18 mouse cellular contexts compared by ENCODE assay signal in the genomic region with DNA sequence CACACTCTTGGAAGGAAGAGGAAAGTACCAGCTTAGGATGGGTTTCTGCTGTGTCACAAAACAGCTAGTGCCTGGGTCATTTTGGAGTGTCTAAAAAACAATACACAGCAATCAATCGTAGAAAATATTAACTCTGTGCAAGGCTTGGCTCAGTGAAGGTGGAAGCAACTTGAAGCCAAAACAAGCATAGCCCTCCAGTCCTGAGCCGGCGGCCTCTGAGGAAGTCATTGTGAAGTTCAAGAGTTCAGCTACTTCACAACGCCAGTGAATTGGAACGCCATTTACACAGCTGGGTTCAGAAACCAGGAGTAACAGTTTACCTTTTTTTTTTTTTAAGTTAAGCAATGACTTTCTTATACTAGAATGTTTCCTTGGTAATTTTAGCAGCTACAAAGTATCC.
A peak's percentile ranks its signal among the peaks of the same experiment; 100 is the strongest.
DNase-seq lines count a peak whose midpoint lies in the region; ATAC-seq lines count a peak whose summit lies in the region.
"Had no signal": no experiment of that assay in that cellular context is flagged by ENCODE, and none has a peak within 500 bp of the region (broad histone marks: within the 10 kb centered on the region; RNA-seq: fewer than 3 reads in every experiment).

No protein-coding gene starts in this region.

- no peak overlapping the region for H3K4me2 ChIP-seq in kidney, embryonic 16.5 days (replicated peaks; ENCODE audit: low read depth, low read length)
- H3K4me2 ChIP-seq: embryonic facial prominence, embryonic 13.5 days; hindbrain, embryonic 13.5 days; limb, embryonic 13.5 days; neural tube, embryonic 12.5 days had no signal

- DNase-seq in lung, adult 18-20 months: peak; percentile 40 to 54
- no peak for DNase-seq in lung, postnatal 25 days (ENCODE audit: low spot score)
- peak; percentile 77 for DNase-seq in kidney, adult 11 months
- DNase-seq in lung, postnatal 36 days: peak; percentile 51
- DNase-seq in left cerebral cortex, adult 9 months (ENCODE audit: low spot score in 2 of 2): no peak
- no peak for DNase-seq in left cerebral cortex, adult 11 months (ENCODE audit: low spot score)
- DNase-seq: adrenal gland, postnatal 36 days; cerebellum, adult 9-11 months; gastrocnemius, postnatal 10 days; heart, adult 2 months; heart, postnatal 14 days; right cerebral cortex, postnatal 14 days had no signal

- peaks cover 84% of the 10 kb centered on the region for H3K4me1 ChIP-seq in kidney, embryonic 16.5 days (ENCODE audit: insufficient read depth, low read length)
- H3K4me1 ChIP-seq: midbrain, embryonic 10.5 days had no signal

- no peak overlapping the region for H3K9ac ChIP-seq in kidney, embryonic 16.5 days (replicated peaks; ENCODE audit: low read length)
- H3K9ac ChIP-seq: embryonic facial prominence, embryonic 13.5 days; hindbrain, embryonic 13.5 days; limb, embryonic 13.5 days; neural tube, embryonic 12.5 days had no signal

- no peak overlapping the region for H3K4me3 ChIP-seq in kidney, embryonic 16.5 days (ENCODE audit: low read length)
- H3K4me3 ChIP-seq: embryonic facial prominence, embryonic 13.5 days; heart, adult 2 months; hindbrain, embryonic 13.5 days; limb, embryonic 13.5 days; midbrain, embryonic 10.5 days; neural tube, embryonic 12.5 days had no signal

- H3K9me3 ChIP-seq in kidney, embryonic 16.5 days (ENCODE audit: low read length): no peaks in the 10 kb centered on the region
- H3K9me3 ChIP-seq: embryonic facial prominence, embryonic 13.5 days; hindbrain, embryonic 13.5 days; limb, embryonic 13.5 days; midbrain, embryonic 10.5 days; neural tube, embryonic 12.5 days had no signal

- WGBS in kidney, embryonic 16.5 days: 9% methylated on average over 5 of the region's 5 CpGs

- H3K27me3 ChIP-seq in kidney, embryonic 16.5 days (ENCODE audit: insufficient read depth, low read length): no peaks in the 10 kb centered on the region
- H3K27me3 ChIP-seq: embryonic facial prominence, embryonic 13.5 days; hindbrain, embryonic 13.5 days; limb, embryonic 13.5 days; neural tube, embryonic 12.5 days had no signal

- no peaks in the 10 kb centered on the region for H3K36me3 ChIP-seq in kidney, embryonic 16.5 days (ENCODE audit: insufficient read depth, low read length)
- H3K36me3 ChIP-seq: embryonic facial prominence, embryonic 13.5 days; hindbrain, embryonic 13.5 days; limb, embryonic 13.5 days; midbrain, embryonic 10.5 days; neural tube, embryonic 12.5 days had no signal

- peak overlapping the region; percentile 90 for H3K27ac ChIP-seq in kidney, embryonic 16.5 days (ENCODE audit: low read length)
- H3K27ac ChIP-seq: embryonic facial prominence, embryonic 13.5 days; heart, adult 2 months; hindbrain, embryonic 13.5 days; limb, embryonic 13.5 days; midbrain, embryonic 10.5 days; neural tube, embryonic 12.5 days had no signal

- ATAC-seq in kidney, embryonic 16.5 days (ENCODE audit: low FRiP score, low TSS enrichment): peak; percentile 82

Comparison
In these comparisons a context has a peak if more than half of its experiments do, and no peak if none do; other contexts are left out.
1. DNase-seq: peak in lung, adult 18-20 months (2 of 2), kidney, adult 11 months (single experiment) and lung, postnatal 36 days (single experiment); none in lung, postnatal 25 days (single experiment), left cerebral cortex, adult 9 months (0 of 2) and left cerebral cortex, adult 11 months (single experiment).